Mouse (Mus musculus): Measurements from ENCODE around the gene Rasl10b.

The Rasl10b gene

GRCm38 (mm10) chr11:83432533-83432932, 23.6 kb downstream of the Rasl10b start:
- DNase-seq (ENCODE audit: low read depth), result no peak

- no peak for DNase-seq (ENCODE audit: low read depth)
These were observed 28.4 kb downstream of the Rasl10b start, which contains the start of gene 1700020L24Rik for GRCm38 (mm10) chr11:83437377-83437776. TSS of gene 1700020L24Rik (plus strand) at chr11:83437677.

- DNase-seq (ENCODE audit: low read depth), result peak; percentile 57
These were observed 30.6 kb downstream of the Rasl10b start for GRCm38 (mm10) chr11:83439426-83440060.

GRCm38 (mm10) chr11:83440081-83441064, 31.4 kb downstream of the Rasl10b start:
- peak; percentile 98 for DNase-seq (ENCODE audit: low read depth)

GRCm38 (mm10) chr11:83441235-83441634, 32.3 kb downstream of the Rasl10b start:
- DNase-seq (ENCODE audit: low read depth), result no peak

- peak; percentile 90 for DNase-seq (ENCODE audit: low read depth)
These were observed 33.8 kb downstream of the Rasl10b start for GRCm38 (mm10) chr11:83442596-83443267.

- no peak for DNase-seq (ENCODE audit: low read depth)
These were observed 34.9 kb downstream of the Rasl10b start for GRCm38 (mm10) chr11:83443824-83444223.

GRCm38 (mm10) chr11:83445001-83445400, 36.1 kb downstream of the Rasl10b start:
- no peak for DNase-seq (ENCODE audit: low read depth)

- DNase-seq (ENCODE audit: low read depth), result no peak
These were observed 38.7 kb downstream of the Rasl10b start for GRCm38 (mm10) chr11:83447612-83448011.

- DNase-seq (ENCODE audit: low read depth), result no peak
These were observed 39.3 kb downstream of the Rasl10b start for GRCm38 (mm10) chr11:83448021-83448926.

GRCm38 (mm10) chr11:83448927-83449236, 39.9 kb downstream of the Rasl10b start:
- peak; percentile 58 for DNase-seq (ENCODE audit: low read depth)

GRCm38 (mm10) chr11:83449298-83449697, 40.4 kb downstream of the Rasl10b start:
- DNase-seq (ENCODE audit: low read depth), result no peak

GRCm38 (mm10) chr11:83450550-83450949, 41.6 kb downstream of the Rasl10b start:
- no peak for DNase-seq (ENCODE audit: low read depth)

- no peak for DNase-seq (ENCODE audit: low read depth)
These were observed 42.3 kb downstream of the Rasl10b start for GRCm38 (mm10) chr11:83451281-83451680.

GRCm38 (mm10) chr11:83454548-83454947, 45.6 kb downstream of the Rasl10b start:
- peak; percentile 25 for DNase-seq (ENCODE audit: low read depth)

GRCm38 (mm10) chr11:83455608-83456007, 46.7 kb downstream of the Rasl10b start:
- no peak for DNase-seq (ENCODE audit: low read depth)

GRCm38 (mm10) chr11:83457257-83457656, 48.3 kb downstream of the Rasl10b start:
- DNase-seq (ENCODE audit: low read depth), result no peak

- peak; percentile 90 for DNase-seq (ENCODE audit: low read depth)
These were observed 49.1 kb downstream of the Rasl10b start for GRCm38 (mm10) chr11:83457912-83458601.

GRCm38 (mm10) chr11:83461462-83462027, 52.6 kb downstream of the Rasl10b start:
- no peak for DNase-seq (ENCODE audit: low read depth)

- peak; percentile 52 for DNase-seq (ENCODE audit: low read depth)
These were observed 53.8 kb downstream of the Rasl10b start, which contains the start of gene Mmp28 for GRCm38 (mm10) chr11:83462711-83463244. TSS of gene Mmp28 (minus strand) at chr11:83463071.
